Mouse (Mus musculus): Measurements from ENCODE around the gene Parp3. TPM values are rescaled to one million over a fixed set of nuclear protein-coding genes. Genes with fewer than 3 reads are reported as not detected.

Gene Parp3
- total and polyA plus RNA-seq, 3 experiments: 2.2 to 5.0 TPM; not detected in 1

GRCm38 (mm10) chr9:106451298-106451697 is 25.5 kb downstream of the Parp3 start:
- no peaks in the 10 kb centered on the region for H3K27me3 ChIP-seq (ENCODE audit: control insufficient read depth in 1 of 2, insufficient read depth in 2 of 2, low read length in 2 of 2)
- no peak for DNase-seq (ENCODE audit: low read depth, low spot score)
- peaks cover 0 to 9% of the 10 kb centered on the region in 2 experiments; a peak in 2 of 4 replicates for H3K4me1 ChIP-seq (ENCODE audit: control insufficient read depth in 1 of 2, insufficient read depth in 2 of 2, low read length in 2 of 2)
- no peaks in the 10 kb centered on the region for H3K9me3 ChIP-seq (replicated peaks; ENCODE audit: insufficient read depth, low read length)
- no peak overlapping the region for H3K27ac ChIP-seq (ENCODE audit: control insufficient read depth, low read depth, low read length)
- H3K79me2 ChIP-seq (ENCODE audit: control insufficient read depth, insufficient read depth, low read length, poor library complexity): peaks cover 3% of the 10 kb centered on the region; the same call in 1 of the 2 replicates
- TF ChIP-seq ZKSCAN1 (IDR thresholded peaks at IDR 0.05; ENCODE audit: low read depth, low read length) (no peak), MYB (IDR thresholded peaks at IDR 0.05; ENCODE audit: low read depth, low read length) (no peak), ZC3H11A (IDR thresholded peaks at IDR 0.05; ENCODE audit: low read depth, low read length) (no peak), MXI1 (IDR thresholded peaks at IDR 0.05; ENCODE audit: low read depth, low read length) (no peak), POLR2AphosphoS5 (IDR thresholded peaks at IDR 0.05; ENCODE audit: borderline replicate concordance, low read depth, low read length) (no peak), POLR2AphosphoS2 (IDR thresholded peaks at IDR 0.05; ENCODE audit: low read length) (no peak), POLR2A (IDR thresholded peaks at IDR 0.05; ENCODE audit: control insufficient read depth in 1 of 2, insufficient read depth in 1 of 2, low read depth in 1 of 2, low read length in 2 of 2, poor library complexity in 1 of 2) (no peak), RAD21 (IDR thresholded peaks at IDR 0.05; ENCODE audit: low read depth, low read length) (no peak), GABPA (IDR thresholded peaks at IDR 0.05; ENCODE audit: low read depth, low read length) (no peak), GATA1 (IDR thresholded peaks at IDR 0.05; ENCODE audit: low read depth, low read length) (no peak), CTCF (IDR thresholded peaks at IDR 0.05 in 2 of 3, conservative IDR thresholded peaks at IDR 0.05 in 1 of 3; ENCODE audit: control insufficient read depth in 1 of 3, insufficient read depth in 1 of 3, low read depth in 2 of 3, low read length in 3 of 3, poor library complexity in 1 of 3, severe bottlenecking in 1 of 3) (no peak), ELF1 (IDR thresholded peaks at IDR 0.05; ENCODE audit: low read depth, low read length) (no peak), MAX (IDR thresholded peaks at IDR 0.05; ENCODE audit: low read length) (no peak), EP300 (IDR thresholded peaks at IDR 0.05; ENCODE audit: low read depth in 1 of 2, low read length in 2 of 2) (no peak), ZMIZ1 (IDR thresholded peaks at IDR 0.05; ENCODE audit: low read depth, low read length) (no peak)
- no peak overlapping the region for H3K9ac ChIP-seq (ENCODE audit: control insufficient read depth, low read depth, low read length, poor library complexity, severe bottlenecking)
- no peak overlapping the region for H3K4me3 ChIP-seq (ENCODE audit: control insufficient read depth in 1 of 2, insufficient read depth in 1 of 2, low read depth in 2 of 2, low read length in 2 of 2)
- peaks cover 0 to 4% of the 10 kb centered on the region in 2 experiments; a peak in 2 of 4 replicates for H3K36me3 ChIP-seq (ENCODE audit: control insufficient read depth in 1 of 2, insufficient read depth in 2 of 2, low read length in 2 of 2)

- TF ChIP-seq CHD1 (IDR thresholded peaks at IDR 0.05; ENCODE audit: low read depth, low read length) (no peak), UBTF (IDR thresholded peaks at IDR 0.05; ENCODE audit: borderline replicate concordance, insufficient read depth, low read depth, low read length) (no peak), RCOR1 (IDR thresholded peaks at IDR 0.05; ENCODE audit: low read depth, low read length) (no peak), KAT2A (conservative IDR thresholded peaks at IDR 0.05; ENCODE audit: low read depth, low read length) (no peak), GABPA (IDR thresholded peaks at IDR 0.05; ENCODE audit: low read depth, low read length) (no peak)
- Histone ChIP-seq H3K36me3 (ENCODE audit: control insufficient read depth in 1 of 2, insufficient read depth in 2 of 2, low read length in 2 of 2) (peaks cover 0 to 4% of the 10 kb centered on the region in 2 experiments; a peak in 2 of 4 replicates), H3K9me3 (replicated peaks; ENCODE audit: insufficient read depth, low read length) (no peaks in the 10 kb centered on the region), H3K9ac (ENCODE audit: control insufficient read depth, low read depth, low read length, poor library complexity, severe bottlenecking) (no peak overlapping the region), H3K4me3 (ENCODE audit: control insufficient read depth in 1 of 2, insufficient read depth in 1 of 2, low read depth in 2 of 2, low read length in 2 of 2) (no peak overlapping the region), H3K27me3 (ENCODE audit: control insufficient read depth in 1 of 2, insufficient read depth in 2 of 2, low read length in 2 of 2) (no peaks in the 10 kb centered on the region), H3K79me2 (ENCODE audit: control insufficient read depth, insufficient read depth, low read length, poor library complexity) (peaks cover 3% of the 10 kb centered on the region; the same call in 1 of the 2 replicates), H3K27ac (ENCODE audit: control insufficient read depth, low read depth, low read length) (no peak overlapping the region), H3K4me1 (ENCODE audit: control insufficient read depth in 1 of 2, insufficient read depth in 2 of 2, low read length in 2 of 2) (peaks cover 0 to 11% of the 10 kb centered on the region in 2 experiments; a peak in 2 of 4 replicates)
- no peak for DNase-seq (ENCODE audit: low read depth, low spot score)
Measured at GRCm38 (mm10) chr9:106450661-106451060, 26.1 kb downstream of the Parp3 start.
